Mouse (Mus musculus) kidney, adult 11 months (tissue): ENCODE measurements at regions not wholly inside any gene's neighbourhood (a gene's known extent, or its start where the extent isn't known, plus 50 kb on each side); places are given as distances from the start of the nearest gene placed in this dataset.

ENCODE experiments used
- DNase-seq: peaks from one replicate; pipeline ENCODE4 v3.0.0; 2022

- DNase-seq = no peak
These were observed 306.2 kb downstream of the Satb1 start for GRCm38 (mm10) chr17:51526881-51527280.

DNA sequence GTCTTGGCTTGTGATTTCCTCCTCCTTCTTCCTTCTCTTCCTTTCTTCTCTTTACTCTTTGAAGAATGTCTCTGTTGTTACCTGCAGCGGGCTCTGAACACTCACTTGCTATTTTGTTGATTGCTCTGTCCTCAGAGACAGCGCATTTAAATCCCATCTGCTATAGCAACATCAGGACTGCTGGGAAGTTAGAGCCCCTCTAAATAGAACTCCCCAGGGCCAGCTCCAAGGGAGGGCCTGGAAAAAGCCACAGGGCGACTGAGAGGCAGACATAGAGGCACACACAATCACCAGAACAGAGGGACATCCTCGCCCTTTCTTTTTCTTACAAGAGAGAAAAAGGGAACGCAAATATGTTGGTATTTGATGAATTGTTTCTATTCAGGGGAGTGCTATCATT, 306.6 kb downstream of the Satb1 start:
- no peak for DNase-seq

DNA sequence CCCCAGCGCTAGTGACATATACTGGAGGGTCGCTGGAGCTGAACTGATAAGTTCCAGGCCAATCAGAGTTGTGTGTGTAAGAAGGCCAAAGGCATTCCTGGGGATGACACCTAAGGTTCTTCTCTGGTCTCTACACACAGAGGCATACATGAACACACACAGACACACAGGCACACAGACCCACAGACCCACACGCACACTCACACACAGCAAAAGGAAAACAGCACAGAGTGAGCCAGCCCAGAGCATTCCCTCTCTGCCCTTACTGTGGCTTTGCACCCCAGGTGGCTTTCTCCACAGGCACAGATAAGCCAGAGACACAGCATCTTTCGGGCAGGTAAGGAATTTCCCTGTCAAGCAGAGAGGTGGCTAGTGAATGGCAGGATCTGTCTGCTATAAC, 307.1 kb downstream of the Satb1 start:
- DNase-seq = no peak

DNA sequence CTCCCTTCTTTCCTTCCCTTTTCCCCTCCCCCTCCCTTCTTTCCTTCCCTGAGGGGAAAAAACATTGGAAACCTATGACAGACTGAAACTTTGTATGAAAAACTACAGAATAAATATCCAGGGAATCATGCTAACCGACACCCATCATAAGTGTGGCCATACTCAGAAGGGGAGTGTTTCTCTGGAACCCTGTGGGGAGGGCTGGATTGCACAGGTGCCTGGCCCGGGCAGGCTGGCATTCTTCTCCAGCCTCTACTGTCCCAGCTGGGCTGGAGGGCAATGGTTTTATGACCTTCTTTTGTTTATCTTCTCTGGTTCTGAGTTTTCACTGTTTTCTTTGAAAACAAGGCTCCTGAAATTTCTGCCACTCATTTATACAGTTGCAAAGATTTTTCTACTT, 307.9 kb downstream of the Satb1 start:
- no peak for DNase-seq

DNA sequence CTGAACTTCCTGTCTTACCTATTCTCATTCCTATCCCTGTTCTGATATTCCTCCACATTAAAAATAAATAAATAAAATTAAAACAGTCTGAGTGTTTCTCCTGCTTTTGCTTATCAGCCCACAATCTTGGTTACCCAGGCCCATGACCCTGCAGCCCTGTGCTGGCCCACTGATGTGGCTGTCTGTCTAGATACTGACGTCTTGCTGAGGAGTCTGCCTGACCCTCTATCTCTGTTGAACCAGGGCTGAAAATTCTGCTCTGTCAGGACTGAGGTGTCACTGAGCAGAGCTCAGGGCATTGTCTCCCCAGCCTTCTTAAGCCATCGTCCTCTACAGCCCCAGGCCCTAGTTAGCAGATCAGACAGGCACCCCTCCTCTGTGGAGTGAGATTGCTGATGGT, 321.2 kb downstream of the Satb1 start:
- DNase-seq = no peak

DNA sequence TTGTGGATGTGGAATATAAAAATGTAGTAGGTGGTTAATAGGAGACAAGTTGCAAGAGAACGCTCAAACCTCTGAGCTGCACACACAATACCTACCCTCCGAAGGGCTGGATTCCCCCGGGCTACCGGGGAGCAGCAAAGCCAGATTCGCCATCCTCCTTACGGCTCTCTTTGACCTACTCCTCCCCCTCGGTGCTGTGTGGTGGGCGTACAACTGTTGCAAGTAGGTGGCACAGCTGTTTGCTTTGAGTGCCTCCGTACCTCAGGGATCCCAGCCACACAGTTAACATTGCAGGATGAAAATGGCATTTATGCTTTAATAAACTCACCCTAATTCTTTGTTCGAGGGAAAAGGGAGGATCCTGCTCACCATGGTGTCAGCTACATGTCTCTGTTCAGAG, 321.6 kb upstream of the Tbc1d5 start:
- no peak for DNase-seq

DNA sequence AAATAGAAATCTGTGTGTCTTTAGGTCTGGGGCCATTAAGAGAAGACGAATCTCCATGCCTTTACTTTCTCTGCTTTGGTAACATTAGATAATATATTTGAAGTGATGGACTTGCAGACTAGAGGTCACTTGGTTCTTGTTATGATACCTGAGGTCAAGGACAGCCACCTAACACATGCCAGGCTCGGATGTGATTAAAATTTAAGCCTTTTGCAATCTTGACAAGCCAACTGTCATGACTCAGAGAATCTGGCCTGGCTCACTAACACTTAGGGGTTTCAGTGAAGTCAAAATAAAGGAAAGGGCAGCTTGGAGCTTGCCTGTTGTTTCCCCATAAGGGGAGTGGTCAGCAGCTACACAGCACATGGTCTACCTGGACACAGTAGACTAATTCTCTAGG, 320.4 kb upstream of the Tbc1d5 start:
- DNase-seq = no peak

GRCm38 (mm10) chr17:51495038-51495437, 315.9 kb upstream of the Tbc1d5 start:
- no peak for DNase-seq

DNA sequence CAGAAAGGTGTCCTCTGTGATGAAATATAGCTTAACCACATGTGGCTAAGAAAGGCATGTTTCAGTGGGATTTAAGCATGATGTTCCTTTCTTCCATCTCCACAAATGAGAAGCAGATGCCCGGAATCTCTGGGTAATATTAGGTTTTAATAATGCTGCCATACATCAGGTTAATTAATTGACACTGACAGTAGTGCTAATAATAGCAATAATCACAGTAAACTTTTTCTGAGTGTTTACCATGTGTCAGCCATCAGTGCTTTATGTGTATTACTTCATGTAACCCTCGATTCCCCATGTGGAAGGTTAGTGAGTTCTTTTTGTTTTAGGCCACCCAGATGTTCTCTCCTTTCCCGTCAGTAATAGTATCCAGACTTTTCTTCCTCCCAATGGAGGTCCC, 310.2 kb upstream of the Tbc1d5 start:
- no peak for DNase-seq

- no peak for DNase-seq
These were observed 308.8 kb upstream of the Tbc1d5 start for GRCm38 (mm10) chr17:51487918-51488445.

GRCm38 (mm10) chr17:51477810-51478209, 298.7 kb upstream of the Tbc1d5 start:
- no peak for DNase-seq

DNA sequence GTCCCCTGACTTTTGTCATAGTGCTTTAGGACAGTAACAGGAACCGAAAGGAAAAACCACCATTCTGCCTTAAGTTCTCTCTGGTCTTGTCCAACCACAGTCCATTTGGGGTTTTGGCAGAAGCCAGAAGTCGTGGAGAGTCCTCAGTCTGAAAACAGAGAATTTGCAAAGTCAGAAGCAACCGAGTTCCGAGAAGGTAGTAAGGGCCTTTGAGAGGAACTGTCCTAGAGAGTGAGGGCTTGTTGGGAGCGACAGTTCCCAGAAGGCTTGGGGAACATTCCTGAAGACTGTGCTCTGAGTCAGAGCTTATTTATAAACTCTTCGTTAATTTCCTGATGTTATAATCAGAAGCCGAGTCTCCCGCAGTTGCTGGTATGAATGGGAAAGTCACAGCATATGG, 298.3 kb upstream of the Tbc1d5 start:
- no peak for DNase-seq

- no peak for DNase-seq
These were observed 283.2 kb upstream of the Tbc1d5 start for GRCm38 (mm10) chr17:51462137-51462880.

GRCm38 (mm10) chr17:51461248-51461647, 282.1 kb upstream of the Tbc1d5 start:
- DNase-seq = no peak

- DNase-seq = no peak
These were observed 280.0 kb upstream of the Tbc1d5 start for GRCm38 (mm10) chr17:51459119-51459518.

DNA sequence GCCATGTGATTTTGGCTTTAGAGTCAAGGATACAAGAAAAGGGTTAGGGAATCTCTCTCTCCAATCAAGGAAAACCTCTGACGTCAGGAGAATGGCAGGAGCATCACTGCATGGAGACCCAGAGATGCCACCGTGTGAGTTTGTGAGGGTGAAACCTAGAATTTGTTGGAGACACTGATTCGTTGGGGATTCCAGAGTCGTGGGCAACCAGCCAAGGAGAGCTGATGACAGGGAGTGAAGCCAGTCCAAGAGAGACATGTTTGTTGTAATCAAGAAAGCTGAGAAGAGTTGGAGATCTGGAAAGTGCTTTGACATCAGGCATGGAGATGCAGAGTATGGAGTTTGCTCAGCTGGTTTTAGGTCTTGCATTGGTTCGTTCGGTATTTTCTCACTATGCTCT, 236.6 kb upstream of the Tbc1d5 start:
- no peak for DNase-seq

DNA sequence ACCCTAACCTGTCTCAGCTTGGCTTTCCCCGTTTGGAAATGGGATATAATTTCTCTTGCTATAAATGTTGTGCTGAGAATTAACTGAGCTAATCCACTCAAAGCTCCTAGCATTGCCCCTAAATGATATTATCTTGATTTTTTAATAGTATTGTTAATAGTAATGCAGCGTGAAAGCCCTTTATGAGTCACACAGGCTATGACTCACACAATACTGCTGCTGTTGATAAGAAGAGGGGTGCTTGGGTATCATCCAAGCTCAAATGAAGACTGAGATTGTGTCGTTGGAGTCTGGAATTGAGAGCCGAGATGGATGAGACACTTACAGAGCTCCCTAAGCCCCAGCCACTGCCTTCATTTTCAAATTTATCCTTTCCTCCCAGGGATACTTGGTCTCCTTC, 235.2 kb upstream of the Tbc1d5 start:
- no peak for DNase-seq

DNA sequence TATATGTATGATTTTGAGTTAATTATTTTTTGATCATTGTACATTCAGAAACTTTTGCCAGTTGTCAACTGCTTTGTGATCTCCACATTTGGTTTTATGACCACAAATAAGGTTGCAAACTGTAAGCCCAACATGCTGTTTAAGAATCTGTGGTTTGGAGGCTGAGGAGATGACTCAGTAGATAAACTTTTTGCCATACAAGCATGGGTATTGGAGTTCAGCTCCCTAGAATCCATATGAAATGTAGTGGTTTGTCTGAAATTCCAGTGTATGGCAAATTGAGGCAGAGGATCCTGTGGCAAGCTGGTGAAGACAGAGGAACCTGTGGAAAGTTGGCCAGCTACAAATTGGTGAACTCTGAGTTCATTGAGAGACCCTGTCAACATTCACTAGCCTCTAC, 234.6 kb upstream of the Tbc1d5 start:
- DNase-seq = no peak

DNA sequence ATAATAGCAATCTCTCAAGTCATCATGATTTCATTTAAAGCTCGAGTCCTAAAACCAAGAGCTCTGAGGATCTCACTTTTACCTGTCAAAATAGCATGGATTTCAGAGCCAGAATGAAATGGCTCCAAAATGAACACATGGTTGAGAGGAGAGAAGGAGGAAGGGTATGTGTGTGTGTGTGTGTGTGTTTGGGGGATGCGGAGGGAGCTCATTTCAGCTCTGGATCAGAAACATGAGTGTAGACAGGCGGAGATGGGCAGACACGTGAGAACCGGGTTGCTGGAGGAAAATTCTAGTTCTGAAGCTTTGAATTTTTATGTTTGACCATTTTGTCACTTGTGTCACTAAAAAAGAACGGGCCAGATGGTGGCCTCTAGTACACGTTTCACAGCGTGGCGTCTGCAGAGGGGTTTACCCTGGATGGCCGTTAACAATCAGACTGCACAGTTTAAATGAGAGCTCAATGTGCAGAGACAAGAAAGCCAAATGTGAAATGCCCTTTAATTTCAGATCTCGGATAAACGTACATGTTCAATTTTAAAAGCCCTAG, 232.5 kb upstream of the Tbc1d5 start:
- no peak for DNase-seq

DNA sequence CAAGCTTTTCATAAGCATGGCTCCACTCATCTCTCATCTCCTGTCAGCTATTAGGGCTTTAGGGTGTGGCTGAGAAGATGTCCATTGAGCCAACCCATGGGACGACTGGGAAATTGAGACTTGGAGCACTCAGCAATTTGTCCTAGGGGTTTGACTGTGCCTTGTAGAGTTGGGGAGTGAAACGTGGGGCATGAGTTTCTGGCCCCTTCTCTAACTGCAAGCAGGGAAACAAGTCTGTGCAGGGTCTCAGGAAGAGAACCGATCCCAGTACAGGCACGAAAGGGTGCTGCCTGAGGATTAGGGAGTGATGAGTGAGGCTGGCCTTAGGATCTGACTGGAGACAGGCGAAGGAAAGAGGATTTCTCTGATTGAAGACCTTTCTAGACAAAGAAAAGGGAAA, 229.7 kb upstream of the Tbc1d5 start:
- no peak for DNase-seq

DNA sequence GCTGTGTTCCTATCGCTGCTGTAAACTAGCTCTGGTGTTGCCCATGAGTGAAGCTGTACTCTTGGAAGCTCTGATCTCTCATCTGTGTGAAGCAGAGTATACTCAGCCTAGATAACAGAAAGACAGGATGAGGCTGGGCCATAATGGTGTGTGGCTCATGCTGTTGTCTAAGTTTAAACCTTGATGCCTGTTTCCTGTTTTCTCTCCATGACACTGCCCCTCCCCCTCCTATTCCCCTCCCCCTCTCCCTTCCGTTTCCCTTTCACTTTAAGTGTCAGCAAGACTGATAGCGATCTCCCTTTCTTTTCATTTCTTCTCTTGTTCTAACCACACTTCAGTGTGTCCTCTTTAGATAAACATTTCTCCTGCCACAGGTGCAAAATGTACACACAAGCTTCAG, 229.2 kb upstream of the Tbc1d5 start:
- no peak for DNase-seq

DNA sequence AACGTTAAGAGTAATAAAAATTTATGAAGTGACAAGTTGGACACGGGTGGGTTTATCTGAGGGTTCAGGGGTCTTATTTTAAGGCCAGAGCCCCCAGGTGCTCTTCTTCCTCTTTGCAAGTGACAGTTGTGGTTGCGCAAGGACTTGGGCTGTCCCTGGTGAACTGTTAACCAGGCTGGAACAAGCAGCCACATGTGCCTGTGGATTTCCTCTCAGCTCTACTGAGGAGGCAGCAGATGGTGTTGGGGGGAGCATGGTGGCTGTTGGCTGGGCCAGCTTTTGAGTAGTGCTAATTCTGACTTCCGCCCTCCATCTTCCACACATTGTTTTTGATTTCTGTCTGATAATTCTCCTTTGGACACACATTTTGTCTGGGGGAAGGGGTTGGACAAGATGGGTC, 227.9 kb upstream of the Tbc1d5 start:
- no peak for DNase-seq

GRCm38 (mm10) chr17:51405059-51405458, 225.9 kb upstream of the Tbc1d5 start:
- no peak for DNase-seq

GRCm38 (mm10) chr17:51397973-51398372, 218.8 kb upstream of the Tbc1d5 start:
- no peak for DNase-seq

- DNase-seq = no peak
These were observed 214.6 kb upstream of the Tbc1d5 start for GRCm38 (mm10) chr17:51393771-51394221.
